Mouse (Mus musculus) hindbrain, embryonic 16.5 days (tissue): ENCODE data around the gene Acd. TPM values are rescaled to one million over a fixed set of nuclear protein-coding genes. Genes with fewer than 3 reads are reported as not detected.

Experiments used
- ATAC-seq: fragments of 200-750 bp; cut with Nextera tagmentation; 2 replicates; pipeline ENCODE4 v1.8.0; 2017; ENCODE audit warnings: moderate TSS enrichment, moderate library complexity
- H3K27ac ChIP-seq: fragments of 300-500 bp; sonication (generic); 2 replicates; pipeline ENCODE4 v1.5.1; 2014; ENCODE audit warnings: low read depth, mild to moderate bottlenecking, control low read depth, low read length, moderate library complexity
- H3K27me3 ChIP-seq: fragments of 300-500 bp; sonication (generic); replicated peaks from 2 replicates; pipeline ENCODE4 v1.6.1; 2014; ENCODE audit warnings: low read length; ENCODE audit not compliant: control insufficient read depth, insufficient read depth
- H3K36me3 ChIP-seq: fragments of 300-500 bp; sonication (generic); 2 replicates; pipeline ENCODE4 v1.6.1; 2014; ENCODE audit warnings: mild to moderate bottlenecking, low read length, moderate library complexity, mixed read lengths; ENCODE audit not compliant: control insufficient read depth, insufficient read depth
- H3K4me1 ChIP-seq: fragments of 300-500 bp; sonication (generic); 2 replicates; pipeline ENCODE4 v1.6.1; 2014; ENCODE audit warnings: low read depth, low read length; ENCODE audit not compliant: control insufficient read depth, insufficient read depth
- H3K4me2 ChIP-seq: fragments of 300-500 bp; sonication (generic); 2 replicates; pipeline ENCODE4 v1.6.1; 2014; ENCODE audit warnings: mild to moderate bottlenecking, low read length, control low read depth, moderate library complexity
- H3K4me3 ChIP-seq: fragments of 300-500 bp; sonication (generic); 2 replicates; pipeline ENCODE4 v1.5.1; 2014; ENCODE audit warnings: mild to moderate bottlenecking, low read length, control low read depth, moderate library complexity
- H3K9ac ChIP-seq: fragments of 300-500 bp; sonication (generic); 2 replicates; pipeline ENCODE4 v1.6.1; 2014; ENCODE audit warnings: low read depth, mild to moderate bottlenecking, control low read depth, low read length, moderate library complexity
- H3K9me3 ChIP-seq: fragments of 300-500 bp; sonication (generic); 2 replicates; pipeline ENCODE4 v1.6.1; 2014; ENCODE audit warnings: mild to moderate bottlenecking, low read length, moderate library complexity; ENCODE audit not compliant: control insufficient read depth
- WGBS: fragments of 180-500 bp; shearing (Covaris S2); extraction: QIAGEN DNeasy Blood & Tissue Kit; methylation state at CpG from one replicate; pipeline ENCODE4 v1.1.7; 2014; 5-methylcytosine and 5-hydroxymethylcytosine counted together
- polyA plus RNA-seq: library from polyadenylated mRNA; unstranded; fragments of >200 nt; fragmentation: Nextera tagmentation; extraction: Ambion mirVana; gene quantifications from 2 replicates; pipeline ENCODE4 v1.2.1, GENCODE M21; 2015

Acd gene
- polyA plus RNA-seq, 1 experiment from 2014 or later, result 91.7 TPM

DNA sequence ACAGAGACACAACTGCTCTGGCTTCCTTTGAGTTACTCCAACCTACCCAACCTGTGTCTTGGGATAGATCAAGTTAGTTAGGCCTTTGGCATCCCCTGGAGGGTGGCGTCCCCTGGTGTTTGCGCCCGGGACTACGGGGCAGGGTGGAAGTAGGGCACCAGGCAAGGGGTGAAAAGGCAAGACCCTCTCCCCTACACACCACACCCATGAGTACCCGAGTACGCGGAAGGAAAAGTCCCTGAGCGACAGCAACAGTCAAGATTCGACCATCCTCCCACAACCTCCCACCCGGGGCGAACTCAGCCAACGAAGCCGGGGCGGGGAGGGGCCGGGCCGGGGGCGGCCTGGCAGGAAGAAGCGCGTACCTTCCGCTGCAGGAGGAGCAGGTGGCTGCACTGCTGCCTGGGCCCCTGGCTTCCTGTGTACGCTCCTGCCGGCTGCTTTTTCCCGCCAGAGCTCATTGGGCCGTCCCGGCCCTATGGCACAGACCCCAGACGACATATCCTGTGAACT is 15.1 kb downstream of the Acd start, which contains the start of gene Carmil2:
Gene Carmil2, plus strand, starts transcription at position 479 of the 513 bp plus-strand sequence.
- no peaks in the 10 kb centered on the region for H3K9me3 ChIP-seq
- no peak within 1 kb of the TSS for H3K27ac ChIP-seq
- 15% methylated on average over 26 of the region's 26 CpGs for WGBS
- H3K4me2 ChIP-seq, result peak within 1 kb of the TSS; percentile 32
- H3K36me3 ChIP-seq, result peaks cover 11% of the 10 kb centered on the region
- no peaks in the 10 kb centered on the region for H3K4me1 ChIP-seq
- peak within 1 kb of the TSS; percentile 30; the same call in 1 of the 2 replicates for H3K9ac ChIP-seq
- 0 out of 2 replicates have a peak, but pooled peaks have one; percentile 12 for ATAC-seq
- H3K27me3 ChIP-seq, result no peaks in the 10 kb centered on the region
- H3K4me3 ChIP-seq, result no peak within 1 kb of the TSS

DNA sequence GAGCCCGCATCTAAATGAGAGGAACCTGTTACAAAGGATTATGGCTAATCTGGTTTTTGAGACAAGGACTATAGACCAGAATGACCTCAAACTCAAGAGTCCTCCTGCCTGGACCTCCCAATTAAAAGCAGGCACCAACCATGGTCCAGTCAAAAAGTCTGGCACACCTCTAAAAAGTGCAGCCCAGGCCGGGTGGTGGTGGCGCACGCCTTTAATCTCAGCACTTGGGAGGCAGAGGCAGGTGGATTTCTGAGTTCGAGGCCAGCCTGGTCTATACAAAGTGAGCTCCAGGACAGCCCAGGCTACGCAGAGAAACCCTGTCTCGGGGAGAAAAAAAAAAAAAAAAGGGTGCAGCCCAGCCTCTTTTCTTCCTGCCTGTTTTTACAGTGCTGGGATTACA is 15.6 kb downstream of the Acd start:
- no peaks in the 10 kb centered on the region for H3K27me3 ChIP-seq
- no peak overlapping the region for H3K9ac ChIP-seq
- no peak for ATAC-seq
- no peak overlapping the region for H3K4me2 ChIP-seq
- no peak overlapping the region for H3K27ac ChIP-seq
- H3K36me3 ChIP-seq, result peaks cover 17% of the 10 kb centered on the region
- H3K4me1 ChIP-seq, result no peaks in the 10 kb centered on the region
- H3K9me3 ChIP-seq, result no peaks in the 10 kb centered on the region
- WGBS, result 82% methylated on average over 7 of the region's 7 CpGs
- H3K4me3 ChIP-seq, result no peak overlapping the region

DNA sequence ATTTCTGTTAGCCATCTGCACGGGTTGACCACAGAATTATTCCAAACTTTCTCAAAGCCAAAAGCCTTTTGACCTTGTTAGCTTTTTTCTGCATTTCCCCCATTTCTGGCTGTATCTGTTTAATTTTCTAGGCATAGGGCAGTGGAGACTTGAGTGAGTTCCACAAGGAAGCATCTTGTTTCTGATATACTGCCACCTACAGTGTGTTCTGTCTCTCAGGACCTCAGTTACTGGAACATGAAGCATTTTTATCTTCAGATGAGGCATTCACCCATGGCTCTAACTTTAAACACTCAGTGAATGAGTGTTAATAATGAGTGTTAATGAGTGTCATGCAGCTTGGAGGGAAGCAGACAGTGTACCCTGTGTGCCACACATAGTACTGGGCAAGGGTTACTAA is 23.0 kb downstream of the Acd start:
- no peak for ATAC-seq
- H3K27ac ChIP-seq, result no peak overlapping the region
- 88% methylated on average over 1 of the region's 1 CpGs for WGBS
- H3K9me3 ChIP-seq, result no peaks in the 10 kb centered on the region
- H3K4me1 ChIP-seq, result no peaks in the 10 kb centered on the region
- H3K4me2 ChIP-seq, result no peak overlapping the region
- H3K4me3 ChIP-seq, result no peak overlapping the region
- H3K27me3 ChIP-seq, result no peaks in the 10 kb centered on the region
- H3K36me3 ChIP-seq, result peaks cover 48% of the 10 kb centered on the region
- no peak overlapping the region for H3K9ac ChIP-seq

GRCm38 (mm10) chr8:105661167-105661566 is 39.7 kb downstream of the Acd start:
- Histone ChIP-seq H3K36me3 (peaks cover 7% of the 10 kb centered on the region; the same call in 1 of the 2 replicates), H3K9ac (no peak overlapping the region), H3K4me2 (no peak overlapping the region), H3K9me3 (no peaks in the 10 kb centered on the region), H3K4me3 (no peak overlapping the region), H3K27ac (no peak overlapping the region), H3K4me1 (no peaks in the 10 kb centered on the region), H3K27me3 (no peaks in the 10 kb centered on the region)
- no peak for ATAC-seq
- WGBS, result 85% methylated on average over 3 of the region's 3 CpGs

DNA sequence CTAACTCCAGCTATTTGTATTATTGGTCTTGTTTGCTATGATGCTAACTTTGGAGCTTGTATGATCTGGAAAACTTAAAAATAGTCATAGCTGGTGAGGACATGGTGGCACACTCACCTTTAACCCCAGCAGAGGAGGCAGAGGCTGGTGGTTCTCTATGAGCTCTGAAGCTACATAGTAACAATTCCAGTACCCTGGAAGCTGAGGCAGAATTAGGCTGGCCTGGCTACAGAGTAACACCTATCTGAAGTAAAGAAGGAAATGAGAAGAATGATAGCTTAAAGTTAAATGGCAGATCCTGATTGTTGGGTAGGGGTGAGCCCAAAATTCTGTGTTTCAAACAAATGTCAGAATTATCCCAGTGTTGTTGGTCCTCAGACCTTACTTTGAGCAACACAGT is 43.3 kb downstream of the Acd start:
- H3K4me2 ChIP-seq, result no peak overlapping the region
- ATAC-seq, result no peak
- H3K4me3 ChIP-seq, result no peak overlapping the region
- H3K27ac ChIP-seq, result no peak overlapping the region
- H3K36me3 ChIP-seq, result peaks cover 5% of the 10 kb centered on the region; the same call in 1 of the 2 replicates
- no peaks in the 10 kb centered on the region for H3K4me1 ChIP-seq
- H3K9ac ChIP-seq, result no peak overlapping the region
- no peaks in the 10 kb centered on the region for H3K27me3 ChIP-seq
- no peaks in the 10 kb centered on the region for H3K9me3 ChIP-seq

DNA sequence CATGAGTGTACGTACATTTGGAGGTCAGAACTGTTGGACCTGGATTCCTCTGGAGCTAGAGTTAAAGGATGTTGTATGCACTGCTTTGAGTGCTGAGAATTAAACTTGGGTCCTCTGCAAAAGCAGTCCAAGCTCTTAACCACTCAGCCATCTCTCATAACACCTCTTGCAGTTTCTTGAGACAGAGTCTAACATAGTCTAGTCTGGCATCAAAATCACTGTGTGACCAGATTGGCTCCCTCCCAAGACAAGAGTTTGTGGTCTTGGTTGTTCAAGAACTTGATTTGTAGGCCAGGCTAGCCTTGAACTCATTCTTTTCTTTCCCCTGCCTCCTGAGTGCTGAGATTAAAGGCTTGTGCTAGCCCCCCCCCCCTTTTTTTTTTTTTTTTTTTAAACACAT is 52.0 kb downstream of the Acd start:
- Histone ChIP-seq H3K27ac (no peak overlapping the region), H3K27me3 (no peaks in the 10 kb centered on the region), H3K36me3 (peaks cover 10% of the 10 kb centered on the region; the same call in 1 of the 2 replicates), H3K4me2 (no peak overlapping the region), H3K4me1 (no peaks in the 10 kb centered on the region), H3K4me3 (no peak overlapping the region), H3K9ac (no peak overlapping the region), H3K9me3 (no peaks in the 10 kb centered on the region)
- WGBS, result 100% methylated on average over 1 of the region's 1 CpGs
- ATAC-seq, result no peak

Other genes with a start within 250 kb of the Acd start
- gene Tppp3, start 229.6 kb downstream of the Acd start, polyA plus RNA-seq, result 246 and 256 TPM in 2 replicates
- gene Zdhhc1, start 204.2 kb downstream of the Acd start, polyA plus RNA-seq, result 39.0 and 40.2 TPM in 2 replicates
- gene Hsd11b2, start 182.3 kb downstream of the Acd start, polyA plus RNA-seq, result 6.9 and 8.8 TPM in 2 replicates
- 250 and 273 TPM in 2 replicates for gene Atp6v0d1, start 135.1 kb downstream of the Acd start, polyA plus RNA-seq
- 37.2 and 41.7 TPM in 2 replicates for gene Ripor1, start 95.8 kb downstream of the Acd start, polyA plus RNA-seq
- 92.7 and 93.4 TPM in 2 replicates for gene Ctcf, start 64.5 kb downstream of the Acd start, polyA plus RNA-seq
- 0.75 and 1.4 TPM in 2 replicates for gene Agrp, start 63.7 kb downstream of the Acd start, polyA plus RNA-seq
- gene Carmil2, start 14.8 kb downstream of the Acd start, polyA plus RNA-seq, result 22.0 and 22.1 TPM in 2 replicates
- 62.5 and 63.8 TPM in 2 replicates for gene Pard6a, start within 50 bp of the Acd start, polyA plus RNA-seq
- 0.15 and 0.24 TPM in 2 replicates for gene 4933405L10Rik, start 6.6 kb upstream of the Acd start, polyA plus RNA-seq
- 17.7 and 17.9 TPM in 2 replicates for gene Enkd1, start 7.1 kb upstream of the Acd start, polyA plus RNA-seq
- gene Gfod2, start 57.6 kb upstream of the Acd start, polyA plus RNA-seq, result 82.7 and 82.9 TPM in 2 replicates
- gene Ranbp10, start 126.2 kb upstream of the Acd start, polyA plus RNA-seq, result 8.9 and 9.3 TPM in 2 replicates
- gene Tsnaxip1, start 126.6 kb upstream of the Acd start, polyA plus RNA-seq, result 0.86 and 1.4 TPM in 2 replicates
- gene Cenpt, start 152.2 kb upstream of the Acd start, polyA plus RNA-seq, result 52.3 and 54.7 TPM in 2 replicates
- 52.5 and 55.9 TPM in 2 replicates for gene Thap11, start 154.0 kb upstream of the Acd start, polyA plus RNA-seq
- 118 and 158 TPM in 2 replicates for gene Nutf2, start 159.5 kb upstream of the Acd start, polyA plus RNA-seq
- gene Edc4, start 179.8 kb upstream of the Acd start, polyA plus RNA-seq, result 47.8 and 54.4 TPM in 2 replicates
- 0.95 and 1.3 TPM in 2 replicates for gene Nrn1l, start 192.5 kb upstream of the Acd start, polyA plus RNA-seq
- 11.0 and 13.3 TPM in 2 replicates for gene Pskh1, start 199.3 kb upstream of the Acd start, polyA plus RNA-seq
- gene Ctrl, start 232.8 kb upstream of the Acd start, polyA plus RNA-seq, result 3.3 and 4.5 TPM in 2 replicates
- gene Psmb10, start 237.3 kb upstream of the Acd start, polyA plus RNA-seq, result 81.8 and 93.0 TPM in 2 replicates
- 6.0 and 9.9 TPM in 2 replicates for gene Lcat, start 242.3 kb upstream of the Acd start, polyA plus RNA-seq